In genomic region chr12:100839079-100839600, GRCm38 (mm10) we compare ENCODE assay signal across 11 mouse cellular contexts.
DNase-seq lines count a peak whose midpoint lies in the region; ATAC-seq and TF ChIP-seq lines count a peak whose summit lies in the region.
"Had no signal": no experiment of that assay in that cellular context is flagged by ENCODE, and none has a peak within 500 bp of the region (broad histone marks: within the 10 kb centered on the region; RNA-seq: fewer than 3 reads in every experiment).

No protein-coding gene starts in this region.

- peak; percentile 14 for DNase-seq in adrenal gland, postnatal 14 days
- no peak for DNase-seq in adrenal gland, postnatal 36 days
- DNase-seq in liver, adult 2 months (ENCODE audit: extremely low read depth, low read depth, low spot score) = peak; percentile 24
- DNase-seq in liver = no peak
- no peak for DNase-seq in kidney, adult 9 months
- no peak for DNase-seq in right cerebral cortex, postnatal 10 days (ENCODE audit: low spot score in 2 of 2)
- DNase-seq: cerebellum, adult 11 months; gastrocnemius, postnatal 10 days; kidney, adult 18-20 months had no signal

- H3K36me3 ChIP-seq in liver, adult 2 months (ENCODE audit: control insufficient read depth, insufficient read depth, low read length) = peaks cover 14% of the 10 kb centered on the region

- TF ChIP-seq POLR2A in liver, adult 2 months (IDR thresholded peaks at IDR 0.05; ENCODE audit: extremely low read depth, insufficient read depth, low read length) = no peak
- no peak for TF ChIP-seq POLR2A in bone marrow, adult 2 months (IDR thresholded peaks at IDR 0.05; ENCODE audit: borderline replicate concordance, control insufficient read depth, low read depth, low read length)

- H3K27ac ChIP-seq in liver, adult 2 months (replicated peaks; ENCODE audit: insufficient read depth, low read depth, low read length) = no peak overlapping the region
- H3K27ac ChIP-seq in bone marrow, adult 2 months (ENCODE audit: control insufficient read depth, insufficient read depth, low read depth, low read length, poor library complexity) = peak overlapping the region; percentile 24; the same call in 1 of the 2 replicates

- no peak overlapping the region for H3K4me3 ChIP-seq in liver, adult 2 months (ENCODE audit: insufficient read depth, low read depth, low read length)
- no peak overlapping the region for H3K4me3 ChIP-seq in bone marrow, adult 2 months (replicated peaks; ENCODE audit: control insufficient read depth, low read depth, low read length)

- TF ChIP-seq CTCF in liver, adult 2 months (IDR thresholded peaks at IDR 0.05; ENCODE audit: low read depth, low read length) = no peak
- TF ChIP-seq CTCF in bone marrow, adult 2 months (IDR thresholded peaks at IDR 0.05; ENCODE audit: control insufficient read depth, insufficient read depth, low read length) = peak; percentile 1; the same call in 1 of the 2 replicates

- no peak overlapping the region for H3K9ac ChIP-seq in liver, adult 2 months (ENCODE audit: low read depth, low read length)

- peak; percentile 58 for ATAC-seq in megakaryocyte progenitor cell, adult 5-6 weeks (replicated peaks; ENCODE audit: poor library complexity)

- WGBS in liver, adult 2 months = 51% methylated on average over 8 of the region's 8 CpGs
- 21% methylated on average over 8 of the region's 8 CpGs for WGBS in bone marrow, adult 2 months

- H3K27me3 ChIP-seq in liver, adult 2 months (ENCODE audit: control insufficient read depth, insufficient read depth, low read length) = no peaks in the 10 kb centered on the region

- no peaks in the 10 kb centered on the region for H3K79me2 ChIP-seq in liver, adult 2 months (ENCODE audit: control insufficient read depth, insufficient read depth, low read length)

- no peaks in the 10 kb centered on the region for H3K4me1 ChIP-seq in liver, adult 2 months (ENCODE audit: control insufficient read depth, insufficient read depth, low read length)
- peaks cover 12% of the 10 kb centered on the region for H3K4me1 ChIP-seq in bone marrow, adult 2 months (ENCODE audit: control insufficient read depth, insufficient read depth, low read length)

Comparison
In these comparisons a context has a peak if more than half of its experiments do, and no peak if none do; other contexts are left out.
1. DNase-seq: peak in adrenal gland, postnatal 14 days (single experiment) and liver, adult 2 months (single experiment); none in adrenal gland, postnatal 36 days (0 of 2), liver (single experiment), kidney, adult 9 months (single experiment) and right cerebral cortex, postnatal 10 days (0 of 2).